Mouse (Mus musculus): Measurements from ENCODE around the gene Olfr1246.
"Not testable (repeated sequence)": the region's sequence is repeated elsewhere in the genome, so short reads cannot be mapped to it uniquely, and the experiment has no call there.

The Olfr1246 gene

GRCm38 (mm10) chr2:89593057-89593456 is at the start of gene Olfr1246:
Gene Olfr1246 (minus strand): TSS chr2:89593157.
- no peak for DNase-seq

DNA sequence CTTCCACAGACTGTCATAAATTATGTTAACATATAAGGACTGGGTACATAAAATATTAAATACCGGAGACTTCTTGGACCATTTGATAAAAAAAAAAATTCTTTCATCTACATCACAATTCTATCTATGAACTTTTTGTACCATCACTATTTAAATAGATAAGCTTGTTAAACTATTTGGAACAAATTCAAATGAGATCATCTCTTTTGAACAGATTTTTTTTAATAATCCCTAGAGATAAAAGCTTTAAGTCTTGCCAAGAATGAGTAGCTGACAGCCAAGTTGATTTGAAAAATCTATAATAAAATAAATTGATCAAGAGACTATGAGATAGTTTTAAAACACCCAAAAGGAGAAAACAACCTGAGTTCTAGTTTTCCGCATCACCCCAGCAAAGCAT is 41.9 kb upstream of the Olfr1246 start, which contains the start of gene Olfr1249:
TSS of gene Olfr1249 (minus strand) at position 101 of the 400 bp plus-strand sequence.
- no peak for DNase-seq

GRCm38 (mm10) chr2:89618145-89618544 is 25.2 kb upstream of the Olfr1246 start, which contains the start of gene Olfr1248:
Gene Olfr1248 (minus strand): TSS chr2:89618245.
- DNase-seq: not testable (repeated sequence)

- no peak for DNase-seq
These were observed 21.1 kb upstream of the Olfr1246 start, which contains the start of gene Olfr1247 for GRCm38 (mm10) chr2:89614030-89614429. Gene Olfr1247 (minus strand): TSS chr2:89614130.

- no peak for DNase-seq
These were observed 14.6 kb downstream of the Olfr1246 start, which contains the start of gene Olfr1245 for GRCm38 (mm10) chr2:89578347-89578746. Gene Olfr1245 (minus strand): TSS chr2:89578447.

- DNase-seq: not testable (repeated sequence)
These were observed 30.3 kb downstream of the Olfr1246 start for GRCm38 (mm10) chr2:89562706-89563105.

- no peak for DNase-seq
These were observed 48.4 kb downstream of the Olfr1246 start for GRCm38 (mm10) chr2:89544516-89544915.

- DNase-seq: no peak
These were observed 53.0 kb downstream of the Olfr1246 start for GRCm38 (mm10) chr2:89539923-89540322.
